Mouse (Mus musculus) C2C12 (cell line): ENCODE data around the gene Rrad.

Experiments used
- CEBPB ChIP-seq: IDR thresholded peaks from one replicate; pipeline ENCODE4 v1.6.1; 2011; ENCODE audit warnings: low read depth, mild to moderate bottlenecking, control low read depth, moderate library complexity
- CTCF ChIP-seq: IDR thresholded peaks from one replicate; pipeline ENCODE4 v1.5.1; 2011; ENCODE audit not compliant: control insufficient read depth, insufficient read depth, insufficient read length
- MAX ChIP-seq: IDR thresholded peaks from one replicate; pipeline ENCODE4 v1.6.1; 2011; ENCODE audit warnings: mild to moderate bottlenecking, control low read depth
- MYOD1 ChIP-seq: IDR thresholded peaks from one replicate; pipeline ENCODE4 v1.6.1; 2011; ENCODE audit warnings: low read depth; ENCODE audit not compliant: control insufficient read depth, insufficient read length
- USF1 ChIP-seq: IDR thresholded peaks from one replicate; pipeline ENCODE4 v1.6.1; 2011; ENCODE audit warnings: low read depth, mild to moderate bottlenecking, control low read depth, moderate library complexity

DNA sequence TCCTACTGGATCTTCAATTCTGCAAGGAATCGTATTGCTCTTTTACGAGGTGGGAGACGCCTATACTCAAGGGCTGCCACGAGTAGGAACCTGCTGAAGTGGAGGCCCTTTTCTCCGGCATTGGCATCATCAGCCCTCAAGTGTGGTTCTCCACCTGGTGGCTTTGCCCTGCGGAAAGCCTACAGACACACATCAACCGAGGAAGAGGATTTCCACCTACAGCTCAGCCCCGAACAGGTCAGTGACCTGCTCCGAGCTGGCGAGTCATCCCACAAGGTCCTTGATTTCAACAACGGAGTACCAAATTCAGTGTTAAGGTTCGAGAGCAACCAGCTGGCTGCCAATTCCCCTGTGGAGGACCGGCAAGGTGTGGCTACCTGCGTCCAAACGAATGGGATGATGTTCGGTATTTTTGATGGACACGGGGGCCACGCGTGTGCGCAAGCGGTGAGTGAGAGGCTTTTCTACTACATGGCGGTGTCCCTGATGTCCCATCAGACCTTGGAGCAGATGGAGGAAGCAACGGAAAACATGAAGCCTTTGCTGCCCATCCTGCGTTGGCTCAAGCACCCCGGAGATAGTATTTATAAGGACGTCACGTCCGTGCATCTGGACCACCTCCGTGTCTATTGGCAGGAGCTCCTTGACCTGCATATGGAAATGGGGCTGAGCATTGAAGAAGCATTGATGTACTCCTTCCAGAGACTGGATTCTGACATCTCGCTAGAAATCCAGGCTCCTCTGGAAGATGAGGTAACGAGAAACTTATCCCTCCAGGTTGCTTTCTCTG, 37.4 kb downstream of the Rrad start:
- TF ChIP-seq CTCF (no peak), MYOD1 (no peak), MAX (no peak), CEBPB (no peak), USF1 (no peak)
